Mouse (Mus musculus): ENCODE data around the gene Fat1.
"Not testable (repeated sequence)": the region's sequence is repeated elsewhere in the genome, so short reads cannot be mapped to it uniquely, and the experiment has no call there.

Gene Fat1

GRCm38 (mm10) chr8:45010685-45011084 lies 75.4 kb downstream of the Fat1 start:
- peak; percentile 62 to 70 for DNase-seq

- no peak for DNase-seq
These were observed 76.5 kb downstream of the Fat1 start for GRCm38 (mm10) chr8:45011774-45012173.

- DNase-seq: no peak
These were observed 78.6 kb downstream of the Fat1 start for GRCm38 (mm10) chr8:45013852-45014251.

- no peak for DNase-seq
These were observed 79.3 kb downstream of the Fat1 start for GRCm38 (mm10) chr8:45014498-45015067.

- no peak for DNase-seq
These were observed 80.6 kb downstream of the Fat1 start for GRCm38 (mm10) chr8:45015876-45016275.

GRCm38 (mm10) chr8:45019241-45019640 lies 84.0 kb downstream of the Fat1 start:
- no peak for DNase-seq

GRCm38 (mm10) chr8:45021171-45021570 lies 85.9 kb downstream of the Fat1 start:
- peak; percentile 56 to 63 for DNase-seq

GRCm38 (mm10) chr8:45021911-45022665 lies 86.8 kb downstream of the Fat1 start:
- DNase-seq: peak; percentile 64 to 76

- DNase-seq: peak; percentile 50 to 55
These were observed 92.8 kb downstream of the Fat1 start for GRCm38 (mm10) chr8:45028081-45028497.

- DNase-seq: no peak
These were observed 103.1 kb downstream of the Fat1 start for GRCm38 (mm10) chr8:45038350-45038749.

GRCm38 (mm10) chr8:45044160-45044559 lies 108.9 kb downstream of the Fat1 start:
- no peak for DNase-seq

GRCm38 (mm10) chr8:45050451-45050850 lies 115.2 kb downstream of the Fat1 start:
- DNase-seq: no peak

- DNase-seq: no peak
These were observed 116.0 kb downstream of the Fat1 start for GRCm38 (mm10) chr8:45051236-45051635.

GRCm38 (mm10) chr8:45052205-45052604 lies 117.0 kb downstream of the Fat1 start:
- DNase-seq: no peak

GRCm38 (mm10) chr8:45052618-45053017 lies 117.4 kb downstream of the Fat1 start:
- DNase-seq: no peak

GRCm38 (mm10) chr8:45055500-45055899 lies 120.3 kb downstream of the Fat1 start:
- DNase-seq: peak in 1 of 2 experiments; percentile 16

- peak; percentile 17 to 18 for DNase-seq
These were observed 121.6 kb downstream of the Fat1 start for GRCm38 (mm10) chr8:45056810-45057209.

GRCm38 (mm10) chr8:45060083-45060482 lies 124.8 kb downstream of the Fat1 start:
- no peak for DNase-seq

- no peak for DNase-seq
These were observed 127.1 kb downstream of the Fat1 start for GRCm38 (mm10) chr8:45062311-45062710.

GRCm38 (mm10) chr8:45062982-45063924 lies 128.0 kb downstream of the Fat1 start:
- no peak for DNase-seq

- no peak for DNase-seq
These were observed 129.1 kb downstream of the Fat1 start for GRCm38 (mm10) chr8:45064197-45064869.

- DNase-seq: not testable (repeated sequence)
These were observed 130.1 kb downstream of the Fat1 start for GRCm38 (mm10) chr8:45065391-45065790.
